Mouse (Mus musculus) myocyte (in vitro differentiated cells): Measurements from ENCODE around the gene Irak2. TPM values are rescaled to one million over a fixed set of nuclear protein-coding genes. Genes with fewer than 3 reads are reported as not detected.

ENCODE experiments used
- H3K27me3 ChIP-seq: one replicate; pipeline ENCODE4 v1.6.1; 2011; ENCODE audit not compliant: control insufficient read depth, insufficient read depth, insufficient read length
- H3K36me3 ChIP-seq: one replicate; pipeline ENCODE4 v1.6.1; 2011; ENCODE audit not compliant: control insufficient read depth, insufficient read depth
- H3K4me2 ChIP-seq: one replicate; pipeline ENCODE4 v1.6.1; 2011; ENCODE audit warnings: low read depth, control low read depth
- H3K4me3 ChIP-seq: one replicate; pipeline ENCODE4 v1.5.1; 2011; ENCODE audit warnings: mild to moderate bottlenecking, control low read depth, moderate library complexity
- H3K79me2 ChIP-seq: one replicate; pipeline ENCODE4 v1.6.1; 2011; ENCODE audit not compliant: control insufficient read depth, insufficient read depth
- H3ac ChIP-seq: one replicate; pipeline ENCODE4 v1.6.1; 2011; ENCODE audit not compliant: control insufficient read depth, insufficient read length
- CEBPB ChIP-seq: IDR thresholded peaks from 2 replicates; pipeline ENCODE4 v1.6.1; 2011; ENCODE audit warnings: mild to moderate bottlenecking, moderate library complexity; ENCODE audit not compliant: poor library complexity, insufficient read depth, severe bottlenecking
- E2F4 ChIP-seq: IDR thresholded peaks from one replicate; pipeline ENCODE4 v1.6.1; 2011; ENCODE audit warnings: mild to moderate bottlenecking, control low read depth, moderate library complexity; ENCODE audit not compliant: insufficient read depth
- MAX ChIP-seq: IDR thresholded peaks from one replicate; pipeline ENCODE4 v1.6.1; 2011; ENCODE audit warnings: low read depth, mild to moderate bottlenecking, control low read depth
- MYOD1 ChIP-seq, 3 experiments: IDR thresholded peaks; one replicate each; pipeline ENCODE4 v1.6.1; 2011; ENCODE audit warnings: control low read depth in 2 of 3, low read depth in 2 of 3, mild to moderate bottlenecking in 2 of 3, moderate library complexity in 1 of 3; ENCODE audit not compliant: insufficient read length in 2 of 3, control insufficient read depth in 1 of 3
- MYOG ChIP-seq, 3 experiments: IDR thresholded peaks; one replicate each; pipeline ENCODE4 v1.6.1; 2011; ENCODE audit warnings: control low read depth in 2 of 3, low read depth in 2 of 3, mild to moderate bottlenecking in 2 of 3; ENCODE audit not compliant: insufficient read length in 2 of 3, control insufficient read depth in 1 of 3, insufficient read depth in 1 of 3
- POLR2A ChIP-seq: IDR thresholded peaks from one replicate; pipeline ENCODE4 v1.6.1; 2011; ENCODE audit warnings: low read depth, mild to moderate bottlenecking, control low read depth, moderate library complexity; ENCODE audit not compliant: insufficient read length
- POLR2AphosphoS2 ChIP-seq: IDR thresholded peaks from one replicate; pipeline ENCODE4 v1.6.1; 2011; ENCODE audit warnings: low read depth, control low read depth; ENCODE audit not compliant: insufficient read length
- REST ChIP-seq: IDR thresholded peaks from one replicate; pipeline ENCODE4 v1.6.1; 2011; ENCODE audit warnings: mild to moderate bottlenecking, control low read depth, moderate library complexity; ENCODE audit not compliant: insufficient read depth, insufficient read length
- SRF ChIP-seq: IDR thresholded peaks from one replicate; pipeline ENCODE4 v1.6.1; 2011; ENCODE audit warnings: low read depth; ENCODE audit not compliant: control insufficient read depth, insufficient read length
- TCF12 ChIP-seq: IDR thresholded peaks from one replicate; pipeline ENCODE4 v1.6.1; 2011; ENCODE audit warnings: mild to moderate bottlenecking, control low read depth; ENCODE audit not compliant: poor library complexity, insufficient read depth, severe bottlenecking
- TCF3 ChIP-seq: IDR thresholded peaks from one replicate; pipeline ENCODE4 v1.6.1; 2011; ENCODE audit warnings: low read depth, control low read depth; ENCODE audit not compliant: insufficient read length
- USF1 ChIP-seq: IDR thresholded peaks from one replicate; pipeline ENCODE4 v1.6.1; 2011; ENCODE audit warnings: low read depth, mild to moderate bottlenecking, control low read depth, moderate library complexity
- polyA plus RNA-seq: library from polyadenylated mRNA; unstranded; fragments of >200 nt; fragmentation: generic; extraction: Trizol; gene quantifications from one replicate; pipeline ENCODE4 v1.2.1, GENCODE M21; 2012; ENCODE audit warnings: missing spikeins

Gene Irak2
- polyA plus RNA-seq, 1 experiment: 17.0 TPM

- Histone ChIP-seq H3K4me2 (no peak overlapping the region), H3K4me3 (no peak overlapping the region), H3K27me3 (no peaks in the 10 kb centered on the region), H3ac (no peak overlapping the region), H3K79me2 (peaks cover 88% of the 10 kb centered on the region), H3K36me3 (peaks cover 13% of the 10 kb centered on the region)
- TF ChIP-seq POLR2A: no peak
- TF ChIP-seq REST: no peak
- TF ChIP-seq SRF: no peak
- no peak for TF ChIP-seq USF1
- TF ChIP-seq POLR2AphosphoS2: no peak
- no peak for TF ChIP-seq MAX
- TF ChIP-seq E2F4: no peak
- no peak for TF ChIP-seq MYOD1 (IDR thresholded peaks at IDR 0.05; ENCODE audit: control insufficient read depth in 1 of 3, insufficient read length in 2 of 3, low read depth in 2 of 3)
- no peak for TF ChIP-seq TCF3
- TF ChIP-seq CEBPB: no peak
- no peak for TF ChIP-seq MYOG (IDR thresholded peaks at IDR 0.05; ENCODE audit: control insufficient read depth in 1 of 3, insufficient read depth in 1 of 3, insufficient read length in 2 of 3, low read depth in 2 of 3)
- TF ChIP-seq TCF12: no peak
Measured at GRCm38 (mm10) chr6:113608871-113609270, 29.4 kb upstream of the Irak2 start.

- H3K79me2 ChIP-seq: peaks cover 93% of the 10 kb centered on the region
- H3K36me3 ChIP-seq: peaks cover 13% of the 10 kb centered on the region
Measured at GRCm38 (mm10) chr6:113609293-113609692, 29.0 kb upstream of the Irak2 start.

GRCm38 (mm10) chr6:113612258-113612969 lies 25.9 kb upstream of the Irak2 start:
- no peak overlapping the region for H3K4me3 ChIP-seq
- peak overlapping the region; percentile 7 for H3K4me2 ChIP-seq
- H3K27me3 ChIP-seq: no peaks in the 10 kb centered on the region
- no peak overlapping the region for H3ac ChIP-seq
- H3K79me2 ChIP-seq: peaks cover 76% of the 10 kb centered on the region
- TF ChIP-seq CEBPB (no peak), MYOD1 (IDR thresholded peaks at IDR 0.05; ENCODE audit: control insufficient read depth in 1 of 3, insufficient read length in 2 of 3, low read depth in 2 of 3) (peak in 1 of 3 experiments; percentile 56), MYOG (IDR thresholded peaks at IDR 0.05; ENCODE audit: control insufficient read depth in 1 of 3, insufficient read depth in 1 of 3, insufficient read length in 2 of 3, low read depth in 2 of 3) (peak in 1 of 3 experiments; percentile 73)
- peaks cover 26% of the 10 kb centered on the region for H3K36me3 ChIP-seq

More at GRCm38 (mm10) chr6:113609293-113609692, 29.0 kb upstream of the Irak2 start:
- no peak overlapping the region for H3K4me3 ChIP-seq
- no peak overlapping the region for H3ac ChIP-seq
- no peaks in the 10 kb centered on the region for H3K27me3 ChIP-seq
- TF ChIP-seq TCF12 (no peak), CEBPB (no peak), TCF3 (no peak), MAX (no peak), POLR2A (no peak), USF1 (no peak)
- no peak overlapping the region for H3K4me2 ChIP-seq

GRCm38 (mm10) chr6:113614152-113614551 lies 24.1 kb upstream of the Irak2 start:
- no peak overlapping the region for H3ac ChIP-seq
- H3K4me3 ChIP-seq: no peak overlapping the region
- H3K4me2 ChIP-seq: no peak overlapping the region
- no peaks in the 10 kb centered on the region for H3K27me3 ChIP-seq
- peaks cover 31% of the 10 kb centered on the region for H3K36me3 ChIP-seq
- peaks cover 59% of the 10 kb centered on the region for H3K79me2 ChIP-seq
- no peak for TF ChIP-seq POLR2A
- no peak for TF ChIP-seq MAX
- TF ChIP-seq CEBPB: no peak
- no peak for TF ChIP-seq SRF
- TF ChIP-seq TCF12: no peak
- TF ChIP-seq MYOD1 (IDR thresholded peaks at IDR 0.05; ENCODE audit: control insufficient read depth in 1 of 3, insufficient read length in 2 of 3, low read depth in 2 of 3): no peak
- TF ChIP-seq POLR2AphosphoS2: no peak
- TF ChIP-seq REST: no peak
- TF ChIP-seq E2F4: no peak
- TF ChIP-seq MYOG (IDR thresholded peaks at IDR 0.05; ENCODE audit: control insufficient read depth in 1 of 3, insufficient read depth in 1 of 3, insufficient read length in 2 of 3, low read depth in 2 of 3): no peak
- no peak for TF ChIP-seq TCF3
- TF ChIP-seq USF1: no peak

- Histone ChIP-seq H3K36me3 (peaks cover 31% of the 10 kb centered on the region), H3K79me2 (peaks cover 50% of the 10 kb centered on the region), H3K4me2 (no peak overlapping the region), H3ac (no peak overlapping the region), H3K27me3 (no peaks in the 10 kb centered on the region), H3K4me3 (no peak overlapping the region)
- TF ChIP-seq MYOG (IDR thresholded peaks at IDR 0.05; ENCODE audit: control insufficient read depth in 1 of 3, insufficient read depth in 1 of 3, insufficient read length in 2 of 3, low read depth in 2 of 3) (no peak), CEBPB (no peak), E2F4 (no peak), TCF12 (no peak)
Measured at GRCm38 (mm10) chr6:113614997-113615396, 23.3 kb upstream of the Irak2 start.
